Comparison of ENCODE assay signal across 11 mouse cellular contexts in the genomic region with DNA sequence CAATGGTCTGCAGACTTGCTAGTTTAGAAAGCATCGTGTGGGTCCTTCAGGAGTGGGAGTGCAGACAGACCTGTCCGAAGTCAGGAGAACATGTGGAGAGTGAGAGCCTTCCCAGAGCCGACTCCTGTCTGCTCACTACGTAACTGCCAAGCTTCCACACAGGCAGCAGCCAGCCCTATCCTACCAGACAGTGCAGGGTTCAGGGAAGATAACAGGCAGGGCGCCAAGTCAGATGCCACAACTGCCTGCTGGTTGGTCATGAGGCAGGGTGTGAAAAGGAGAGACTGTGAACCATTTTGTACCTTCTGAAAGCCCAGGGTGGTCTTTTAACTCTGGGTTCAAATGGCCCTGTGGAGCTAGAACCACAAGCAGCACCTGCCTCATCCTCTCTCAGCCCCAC. TPM values are rescaled to one million over a fixed set of nuclear protein-coding genes. Genes with fewer than 3 reads are reported as not detected.
A peak's percentile ranks its signal among the peaks of the same experiment; 100 is the strongest.
DNase-seq lines count a peak whose midpoint lies in the region; ATAC-seq lines count a peak whose summit lies in the region.
"Had no signal": no experiment of that assay in that cellular context is flagged by ENCODE, and none has a peak within 500 bp of the region (broad histone marks: within the 10 kb centered on the region; RNA-seq: fewer than 3 reads in every experiment).

No protein-coding gene starts in this region.

- H3K9me3 ChIP-seq in hindbrain, embryonic 16.5 days (ENCODE audit: control insufficient read depth, low read length) = no peaks in the 10 kb centered on the region
- no peaks in the 10 kb centered on the region for H3K9me3 ChIP-seq in hindbrain, embryonic 10.5 days
- H3K9me3 ChIP-seq in heart, embryonic 13.5 days = no peaks in the 10 kb centered on the region
- H3K9me3 ChIP-seq in liver, embryonic 12.5 days (replicated peaks) = no peaks in the 10 kb centered on the region
- H3K9me3 ChIP-seq: midbrain, embryonic 10.5 days had no signal

- peaks cover 4% of the 10 kb centered on the region; the same call in 1 of the 2 replicates for H3K36me3 ChIP-seq in hindbrain, embryonic 16.5 days (ENCODE audit: control insufficient read depth, insufficient read depth, low read length)
- H3K36me3 ChIP-seq in hindbrain, embryonic 10.5 days = peaks cover 46% of the 10 kb centered on the region
- H3K36me3 ChIP-seq in heart, embryonic 13.5 days = peaks cover 42% of the 10 kb centered on the region
- peaks cover 43% of the 10 kb centered on the region for H3K36me3 ChIP-seq in liver, embryonic 12.5 days

- no peak overlapping the region for H3K4me2 ChIP-seq in hindbrain, embryonic 16.5 days (ENCODE audit: low read length)
- H3K4me2 ChIP-seq in heart, embryonic 13.5 days = peak overlapping the region; percentile 17
- H3K4me2 ChIP-seq in liver, embryonic 12.5 days = peak overlapping the region; percentile 39

- H3K27me3 ChIP-seq in hindbrain, embryonic 16.5 days (replicated peaks; ENCODE audit: control insufficient read depth, insufficient read depth, low read length) = no peaks in the 10 kb centered on the region
- no peaks in the 10 kb centered on the region for H3K27me3 ChIP-seq in hindbrain, embryonic 10.5 days (ENCODE audit: insufficient read depth, poor library complexity, severe bottlenecking)
- H3K27me3 ChIP-seq in heart, embryonic 13.5 days (replicated peaks) = no peaks in the 10 kb centered on the region
- no peaks in the 10 kb centered on the region for H3K27me3 ChIP-seq in liver, embryonic 12.5 days (replicated peaks)

- H3K27ac ChIP-seq in hindbrain, embryonic 16.5 days (ENCODE audit: low read depth, low read length) = no peak overlapping the region
- no peak overlapping the region for H3K27ac ChIP-seq in hindbrain, embryonic 10.5 days
- H3K27ac ChIP-seq in heart, embryonic 13.5 days (replicated peaks) = peak overlapping the region; percentile 80
- peak overlapping the region; percentile 71 for H3K27ac ChIP-seq in liver, embryonic 12.5 days
- H3K27ac ChIP-seq: midbrain, embryonic 10.5 days had no signal

- intact Hi-C loops in left cerebral cortex, postnatal 10 days (cut with DNase I) = no loop called here

- no peak overlapping the region for H3K4me3 ChIP-seq in hindbrain, embryonic 16.5 days (ENCODE audit: low read length)
- H3K4me3 ChIP-seq in hindbrain, embryonic 10.5 days = no peak overlapping the region
- H3K4me3 ChIP-seq in heart, embryonic 13.5 days = no peak overlapping the region
- H3K4me3 ChIP-seq in liver, embryonic 12.5 days = 0 out of 2 replicates have a peak overlapping the region, but pooled peaks have one; percentile 12
- H3K4me3 ChIP-seq: midbrain, embryonic 10.5 days had no signal

- H3K4me1 ChIP-seq in hindbrain, embryonic 16.5 days (ENCODE audit: control insufficient read depth, insufficient read depth, low read depth, low read length) = peaks cover 3% of the 10 kb centered on the region
- peaks cover 33% of the 10 kb centered on the region for H3K4me1 ChIP-seq in hindbrain, embryonic 10.5 days (replicated peaks)
- peaks cover 57% of the 10 kb centered on the region for H3K4me1 ChIP-seq in heart, embryonic 13.5 days
- H3K4me1 ChIP-seq in liver, embryonic 12.5 days = peaks cover 56% of the 10 kb centered on the region

- no peak for DNase-seq in hindbrain, embryonic 10.5 days (ENCODE audit: low spot score)
- peak; percentile 57 for DNase-seq in brain, adult 2 months (ENCODE audit: low read depth, low spot score)
- DNase-seq in left cerebral cortex, postnatal 10 days (ENCODE audit: extremely low spot score in 1 of 2, low spot score in 2 of 2) = no peak
- DNase-seq in embryo, embryonic 9.5 days (ENCODE audit: extremely low spot score) = no peak
- DNase-seq in adrenal gland, postnatal 36 days = no peak
- DNase-seq: right cerebral cortex, adult 18-20 months had no signal

- 0 out of 2 replicates have a peak, but pooled peaks have one; percentile 46 for ATAC-seq in hindbrain, embryonic 16.5 days
- ATAC-seq in heart, embryonic 13.5 days (ENCODE audit: extremely low read depth, insufficient number of reproducible peaks, low FRiP score, low TSS enrichment) = peak; percentile 59; the same call in 1 of the 2 replicates
- ATAC-seq in liver, embryonic 12.5 days = peak; percentile 93

- no peak overlapping the region for H3K9ac ChIP-seq in hindbrain, embryonic 16.5 days (ENCODE audit: low read depth, low read length)
- peak overlapping the region; percentile 67 for H3K9ac ChIP-seq in heart, embryonic 13.5 days
- H3K9ac ChIP-seq in liver, embryonic 12.5 days = peak overlapping the region; percentile 53

- WGBS in hindbrain, embryonic 16.5 days = 76% methylated on average over 5 of the region's 5 CpGs
- 91% methylated on average over 5 of the region's 5 CpGs for WGBS in hindbrain, embryonic 10.5 days
- WGBS in heart, embryonic 13.5 days = 32% methylated on average over 5 of the region's 5 CpGs
- 35% methylated on average over 5 of the region's 5 CpGs for WGBS in liver, embryonic 12.5 days (ENCODE audit: insufficient replicate concordance)

RNA-seq across cellular contexts. Expression of a gene that starts 6.1 kb away (rescaled TPM):
- 124 and 133 TPM in 2 replicates for polyA plus RNA-seq in hindbrain, embryonic 16.5 days (2015; fragmentation: Nextera tagmentation; extraction: Ambion mirVana)
- polyA plus RNA-seq in hindbrain, embryonic 10.5 days (2016; fragmentation: Nextera tagmentation; extraction: Ambion mirVana) = 121 and 139 TPM in 2 replicates
- 169 and 184 TPM in 2 replicates for polyA plus RNA-seq in heart, embryonic 13.5 days (2015; fragmentation: Nextera tagmentation; extraction: Ambion mirVana)
- polyA plus RNA-seq in liver, embryonic 12.5 days (2016; fragmentation: Nextera tagmentation; extraction: Ambion mirVana) = 94.4 and 96.9 TPM in 2 replicates
- 10 to 100 TPM; 70.8 to 73.0 TPM for total RNA-seq in left cerebral cortex, postnatal 10 days (2021)
- 100 to 1,000 TPM; 130 to 141 TPM for total RNA-seq in adrenal gland, postnatal 36 days (2021)

RNA-seq across cellular contexts. Expression of a gene that starts 29.4 kb away (rescaled TPM):
- 0.24 and 0.29 TPM in 2 replicates for polyA plus RNA-seq in hindbrain, embryonic 16.5 days (2015; fragmentation: Nextera tagmentation; extraction: Ambion mirVana)
- 1.1 and 1.3 TPM in 2 replicates for polyA plus RNA-seq in hindbrain, embryonic 10.5 days (2016; fragmentation: Nextera tagmentation; extraction: Ambion mirVana)
- polyA plus RNA-seq in heart, embryonic 13.5 days (2015; fragmentation: Nextera tagmentation; extraction: Ambion mirVana) = 0.09 TPM in 1 of 2 replicates, not detected in the other
- not detected in 2 replicates for polyA plus RNA-seq in liver, embryonic 12.5 days (2016; fragmentation: Nextera tagmentation; extraction: Ambion mirVana)
- total RNA-seq in left cerebral cortex, postnatal 10 days (2021) = not detected
- total RNA-seq in adrenal gland, postnatal 36 days (2021) = not detected
- total RNA-seq: layer of hippocampus, postnatal 10 days had no signal

RNA-seq across cellular contexts. Expression of a gene that starts 40.4 kb away (rescaled TPM):
- polyA plus RNA-seq in hindbrain, embryonic 16.5 days (2015; fragmentation: Nextera tagmentation; extraction: Ambion mirVana) = 56.2 and 56.4 TPM in 2 replicates
- 18.0 and 18.9 TPM in 2 replicates for polyA plus RNA-seq in hindbrain, embryonic 10.5 days (2016; fragmentation: Nextera tagmentation; extraction: Ambion mirVana)
- 25.5 and 28.9 TPM in 2 replicates for polyA plus RNA-seq in heart, embryonic 13.5 days (2015; fragmentation: Nextera tagmentation; extraction: Ambion mirVana)
- 8.9 and 9.2 TPM in 2 replicates for polyA plus RNA-seq in liver, embryonic 12.5 days (2016; fragmentation: Nextera tagmentation; extraction: Ambion mirVana)
- 10 to 100 TPM; 28.6 to 31.6 TPM for total RNA-seq in left cerebral cortex, postnatal 10 days (2021)
- 10 to 100 TPM; 19.2 to 27.6 TPM for total RNA-seq in adrenal gland, postnatal 36 days (2021)

Comparison
In these comparisons a context has a peak if more than half of its experiments do, and no peak if none do; other contexts are left out.
1. H3K27ac ChIP-seq: peak in heart, embryonic 13.5 days (single experiment) and liver, embryonic 12.5 days (single experiment); none in hindbrain, embryonic 16.5 days (single experiment) and hindbrain, embryonic 10.5 days (single experiment).
2. Peak in every context shown above with its lines, with median percentiles within 50 percentile points of each other: ATAC-seq.